Mouse (Mus musculus) liver, embryonic 13.5 days (tissue): ENCODE measurements around the gene T2. TPM values are rescaled to one million over a fixed set of nuclear protein-coding genes. Genes with fewer than 3 reads are reported as not detected.
A peak's percentile ranks its signal among the peaks of the same experiment; 100 is the strongest.
"Not testable (repeated sequence)": the region's sequence is repeated elsewhere in the genome, so short reads cannot be mapped to it uniquely, and the experiment has no call there.

Experiments used
- ATAC-seq: fragments of 200-750 bp; cut with Nextera tagmentation; 2 replicates; pipeline ENCODE4 v1.8.0; 2017; ENCODE audit warnings: low read depth, mild to moderate bottlenecking, moderate number of reproducible peaks, moderate library complexity
- DNase-seq: peaks from one replicate; pipeline ENCODE4 v3.0.0; 2022
- H3K27ac ChIP-seq: fragments of 300-500 bp; sonication (generic); 2 replicates; pipeline ENCODE4 v1.5.1; 2015; ENCODE audit warnings: moderate library complexity, mild to moderate bottlenecking, inconsistent platforms
- H3K27me3 ChIP-seq: fragments of 300-500 bp; sonication (generic); 2 replicates; pipeline ENCODE4 v1.6.1; 2015; ENCODE audit warnings: mild to moderate bottlenecking, inconsistent platforms
- H3K36me3 ChIP-seq: fragments of 300-500 bp; sonication (generic); 2 replicates; pipeline ENCODE4 v1.6.1; 2015; ENCODE audit warnings: mild to moderate bottlenecking, inconsistent platforms
- H3K4me1 ChIP-seq: fragments of 300-500 bp; sonication (generic); replicated peaks from 2 replicates; pipeline ENCODE4 v1.6.1; 2015; ENCODE audit warnings: inconsistent platforms
- H3K4me2 ChIP-seq: fragments of 300-500 bp; sonication (generic); 2 replicates; pipeline ENCODE4 v1.6.1; 2015; ENCODE audit warnings: inconsistent platforms, mild to moderate bottlenecking, moderate library complexity
- H3K4me3 ChIP-seq: fragments of 300-500 bp; sonication (generic); replicated peaks from 2 replicates; pipeline ENCODE4 v1.5.1; 2015; ENCODE audit warnings: mild to moderate bottlenecking, inconsistent platforms
- H3K9ac ChIP-seq: fragments of 300-500 bp; sonication (generic); 2 replicates; pipeline ENCODE4 v1.6.1; 2015; ENCODE audit warnings: mild to moderate bottlenecking, inconsistent platforms
- H3K9me3 ChIP-seq: fragments of 300-500 bp; sonication (generic); replicated peaks from 2 replicates; pipeline ENCODE4 v1.6.1; 2016; ENCODE audit warnings: inconsistent platforms
- whole genome bisulfite sequencing: fragments of 180-500 bp; shearing (Covaris S2); methylation state at CpG from one replicate; pipeline ENCODE4 v1.1.7; 2015; ENCODE audit not compliant: insufficient replicate concordance; 5-methylcytosine and 5-hydroxymethylcytosine counted together
- polyA plus RNA-seq: library from polyadenylated mRNA; unstranded; fragments of >200 nt; fragmentation: Nextera tagmentation; extraction: Ambion mirVana; gene quantifications from 2 replicates; pipeline ENCODE4 v1.2.1, GENCODE M21; 2015

The T2 gene
- polyA plus RNA-seq, result 0.09 TPM in 1 of 2 replicates, not detected in the other

- Histone ChIP-seq H3K9me3 (no peaks in the 10 kb centered on the region), H3K9ac (no peak within 1 kb of the TSS), H3K27ac (no peak within 1 kb of the TSS), H3K4me3 (no peak within 1 kb of the TSS), H3K27me3 (no peaks in the 10 kb centered on the region), H3K4me1 (no peaks in the 10 kb centered on the region), H3K36me3 (no peaks in the 10 kb centered on the region), H3K4me2 (no peak within 1 kb of the TSS)
- DNase-seq (no peak), ATAC-seq (no peak)
- 62% methylated on average over 6 of the region's 6 CpGs for WGBS
Observed at GRCm38 (mm10) chr17:8355692-8356091, at the start of gene T2. TSS of gene T2 (plus strand) at chr17:8355992.

GRCm38 (mm10) chr17:8310838-8311614 lies 44.8 kb upstream of the T2 start, which contains the start of gene Sft2d1:
TSS of gene Sft2d1 (plus strand) at chr17:8311102.
- peak within 1 kb of the TSS; percentile 93 for H3K4me3 ChIP-seq
- H3K36me3 ChIP-seq, result no peaks in the 10 kb centered on the region
- H3K4me2 ChIP-seq, result peak within 1 kb of the TSS; percentile 82
- H3K27me3 ChIP-seq, result no peaks in the 10 kb centered on the region
- H3K27ac ChIP-seq, result peak within 1 kb of the TSS; percentile 71
- ATAC-seq, result peak; percentile 98
- peak within 1 kb of the TSS; percentile 91 for H3K9ac ChIP-seq
- DNase-seq, result peak; percentile 88
- peaks cover 33% of the 10 kb centered on the region for H3K4me1 ChIP-seq
- H3K9me3 ChIP-seq, result no peaks in the 10 kb centered on the region
- WGBS, result under 1% methylated on average over 54 of the region's 54 CpGs

GRCm38 (mm10) chr17:8311751-8312150 lies 44.0 kb upstream of the T2 start:
- H3K9me3 ChIP-seq, result no peaks in the 10 kb centered on the region
- peaks cover 33% of the 10 kb centered on the region for H3K4me1 ChIP-seq
- ATAC-seq, result no peak
- H3K27ac ChIP-seq, result no peak overlapping the region
- peak overlapping the region; percentile 91 for H3K9ac ChIP-seq
- peak overlapping the region; percentile 82 for H3K4me2 ChIP-seq
- H3K36me3 ChIP-seq, result no peaks in the 10 kb centered on the region
- H3K4me3 ChIP-seq, result peak overlapping the region; percentile 93
- 17% methylated on average over 3 of the region's 3 CpGs for WGBS
- no peaks in the 10 kb centered on the region for H3K27me3 ChIP-seq
- DNase-seq, result no peak

- WGBS, result 77% methylated on average over 3 of the region's 3 CpGs
- ATAC-seq, result no peak
- no peak for DNase-seq
- Histone ChIP-seq H3K36me3 (no peaks in the 10 kb centered on the region), H3K4me1 (peaks cover 33% of the 10 kb centered on the region), H3K4me3 (no peak overlapping the region), H3K9me3 (no peaks in the 10 kb centered on the region), H3K27ac (no peak overlapping the region), H3K27me3 (no peaks in the 10 kb centered on the region), H3K4me2 (no peak overlapping the region), H3K9ac (no peak overlapping the region)
Observed at GRCm38 (mm10) chr17:8313976-8314375, 41.8 kb upstream of the T2 start.

GRCm38 (mm10) chr17:8316251-8316650 lies 39.5 kb upstream of the T2 start:
- 69% methylated on average over 1 of the region's 1 CpGs for WGBS

GRCm38 (mm10) chr17:8326877-8327276 lies 28.9 kb upstream of the T2 start:
- not testable (repeated sequence) for H3K4me3 ChIP-seq, H3K27ac ChIP-seq, H3K27me3 ChIP-seq, H3K9me3 ChIP-seq, H3K9ac ChIP-seq, H3K4me1 ChIP-seq, DNase-seq, H3K4me2 ChIP-seq, ATAC-seq
- peaks cover 30% of the 10 kb centered on the region for H3K36me3 ChIP-seq
- WGBS, result 88% methylated on average over 10 of the region's 11 CpGs

More at GRCm38 (mm10) chr17:8316251-8316650, 39.5 kb upstream of the T2 start:
- H3K27ac ChIP-seq, result no peak overlapping the region
- peaks cover 31% of the 10 kb centered on the region for H3K4me1 ChIP-seq
- H3K9ac ChIP-seq, result no peak overlapping the region
- peaks cover 5% of the 10 kb centered on the region; the same call in 1 of the 2 replicates for H3K36me3 ChIP-seq
- no peaks in the 10 kb centered on the region for H3K9me3 ChIP-seq
- H3K4me2 ChIP-seq, result no peak overlapping the region
- DNase-seq (no peak), ATAC-seq (no peak)
- no peak overlapping the region for H3K4me3 ChIP-seq
- no peaks in the 10 kb centered on the region for H3K27me3 ChIP-seq

GRCm38 (mm10) chr17:8328511-8329174 lies 27.1 kb upstream of the T2 start:
- no peaks in the 10 kb centered on the region for H3K27me3 ChIP-seq
- WGBS, result 62% methylated on average over 7 of the region's 7 CpGs
- no peaks in the 10 kb centered on the region for H3K4me1 ChIP-seq
- DNase-seq, result peak; percentile 15
- no peak for ATAC-seq
- no peak overlapping the region for H3K4me3 ChIP-seq
- H3K9ac ChIP-seq, result no peak overlapping the region
- H3K4me2 ChIP-seq, result no peak overlapping the region
- H3K36me3 ChIP-seq, result peaks cover 23% of the 10 kb centered on the region
- H3K27ac ChIP-seq, result no peak overlapping the region
- H3K9me3 ChIP-seq, result no peaks in the 10 kb centered on the region

GRCm38 (mm10) chr17:8330602-8331001 lies 25.2 kb upstream of the T2 start:
- Histone ChIP-seq H3K27me3 (no peaks in the 10 kb centered on the region), H3K9ac (no peak overlapping the region), H3K9me3 (no peaks in the 10 kb centered on the region), H3K36me3 (peaks cover 15% of the 10 kb centered on the region), H3K27ac (no peak overlapping the region), H3K4me1 (no peaks in the 10 kb centered on the region), H3K4me3 (no peak overlapping the region), H3K4me2 (no peak overlapping the region)
- DNase-seq (no peak), ATAC-seq (no peak)
- WGBS, result 59% methylated on average over 5 of the region's 5 CpGs

GRCm38 (mm10) chr17:8337159-8337558 lies 18.6 kb upstream of the T2 start, which contains the start of gene Prr18:
TSS of gene Prr18 (plus strand) at chr17:8337459.
- not testable (repeated sequence) for DNase-seq, H3K9me3 ChIP-seq, H3K27ac ChIP-seq, H3K4me3 ChIP-seq, H3K4me2 ChIP-seq, H3K9ac ChIP-seq, H3K4me1 ChIP-seq, ATAC-seq, H3K36me3 ChIP-seq
- peaks cover 40% of the 10 kb centered on the region for H3K27me3 ChIP-seq
- 100% methylated on average over 1 of the region's 5 CpGs for WGBS

GRCm38 (mm10) chr17:8339666-8340374 lies 16.0 kb upstream of the T2 start:
- DNase-seq (no peak), ATAC-seq (no peak)
- H3K27ac ChIP-seq, result no peak overlapping the region
- peaks cover 11% of the 10 kb centered on the region; the same call in 1 of the 2 replicates for H3K4me1 ChIP-seq
- 29% methylated on average over 8 of the region's 8 CpGs for WGBS
- no peak overlapping the region for H3K9ac ChIP-seq
- no peak overlapping the region for H3K4me3 ChIP-seq
- H3K9me3 ChIP-seq, result no peaks in the 10 kb centered on the region
- peak overlapping the region; percentile 62; the same call in 1 of the 2 replicates for H3K4me2 ChIP-seq
- no peaks in the 10 kb centered on the region for H3K36me3 ChIP-seq
- H3K27me3 ChIP-seq, result peaks cover 53% of the 10 kb centered on the region
